Mouse (Mus musculus): ENCODE measurements around the gene St6galnac6.

St6galnac6 gene

DNA sequence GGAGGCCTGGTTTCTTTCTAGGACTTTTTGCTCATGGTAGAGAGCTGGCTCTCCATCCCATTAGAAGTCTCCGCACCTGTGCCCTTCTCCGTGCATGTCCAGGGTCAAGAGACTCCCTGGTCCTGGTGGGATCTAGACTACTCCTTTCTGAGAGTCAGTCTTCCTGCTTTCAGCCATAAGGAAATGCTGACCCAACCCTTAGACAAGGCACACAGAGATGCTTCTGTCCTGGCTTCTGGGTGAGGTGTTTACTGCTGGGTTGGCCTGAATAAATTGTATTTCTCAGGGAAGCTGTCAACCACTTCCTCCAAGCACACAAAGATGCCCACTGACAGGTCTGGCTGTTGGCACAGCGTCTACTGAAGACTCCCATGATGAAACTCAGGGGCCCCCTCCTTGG, at the start of gene St6galnac6:
St6galnac6 (plus strand) TSS at position 301 of the 400 bp plus-strand sequence.
- no peak for DNase-seq (ENCODE audit: low spot score)

GRCm38 (mm10) chr2:32549764-32550163, 49.7 kb upstream of the St6galnac6 start:
- no peak for DNase-seq (ENCODE audit: low spot score)

DNA sequence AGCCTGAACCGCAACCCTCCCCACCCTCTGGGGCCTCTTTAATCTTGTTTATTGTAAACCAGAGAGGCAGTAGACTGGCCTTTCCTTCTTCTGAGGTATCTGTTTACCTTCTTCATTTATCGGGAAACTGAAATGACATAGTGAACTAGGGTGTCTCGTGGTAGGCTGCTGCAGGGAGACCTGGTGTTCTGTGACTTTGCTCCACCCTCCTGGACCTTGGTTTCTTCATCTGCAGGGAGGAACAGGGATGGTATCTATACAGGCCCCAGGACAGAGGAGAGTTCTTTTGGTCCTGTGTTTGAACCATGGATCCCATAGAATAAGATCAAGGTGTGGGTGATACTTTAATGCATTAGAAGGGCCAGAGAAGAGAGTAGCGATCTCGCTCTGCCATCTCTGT, 48.3 kb upstream of the St6galnac6 start:
- DNase-seq (ENCODE audit: low spot score): no peak

GRCm38 (mm10) chr2:32553592-32554148, 45.8 kb upstream of the St6galnac6 start:
- DNase-seq (ENCODE audit: low spot score): no peak

GRCm38 (mm10) chr2:32555484-32555883, 44.0 kb upstream of the St6galnac6 start:
- no peak for DNase-seq (ENCODE audit: low spot score)

DNA sequence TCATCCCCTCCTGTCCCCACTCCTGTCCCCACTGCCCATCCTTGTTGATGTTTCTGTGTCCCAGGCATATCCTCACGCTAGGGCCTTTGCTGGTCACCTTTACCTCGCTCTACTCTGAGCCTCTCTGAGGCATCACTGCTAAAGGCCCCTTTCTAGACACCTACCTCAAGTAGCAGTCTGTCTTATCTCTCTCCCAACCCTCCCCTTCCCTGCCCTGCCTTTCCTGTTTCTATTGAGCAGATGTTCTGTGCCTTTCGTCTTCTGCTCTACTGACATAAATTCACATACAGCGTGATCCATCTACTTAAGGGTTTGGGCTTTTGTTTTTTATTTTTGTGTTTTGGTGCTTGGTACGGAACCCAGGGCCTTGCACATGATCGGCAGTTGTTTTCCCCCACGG, 43.5 kb upstream of the St6galnac6 start:
- DNase-seq (ENCODE audit: low spot score): no peak

DNA sequence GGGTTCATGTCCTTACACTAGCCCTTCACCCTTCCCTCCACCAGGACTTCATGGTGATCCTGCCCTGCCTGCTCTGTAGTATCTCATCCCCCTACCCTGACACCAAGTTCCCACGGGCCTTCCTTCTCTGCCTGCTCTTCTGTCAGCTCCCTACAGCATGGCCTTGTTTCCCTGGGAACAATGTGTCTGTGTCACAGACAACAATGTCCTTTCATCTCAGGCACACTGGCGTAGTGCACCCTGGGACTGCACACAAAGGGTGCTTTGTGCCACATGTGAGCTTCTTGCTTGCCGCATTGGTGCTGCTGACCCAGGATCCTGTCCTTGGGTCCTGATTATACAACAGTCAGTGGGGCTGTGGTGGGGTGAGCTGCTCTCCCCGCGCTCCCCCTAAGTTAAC, 39.9 kb upstream of the St6galnac6 start:
- DNase-seq (ENCODE audit: low spot score): no peak

DNA sequence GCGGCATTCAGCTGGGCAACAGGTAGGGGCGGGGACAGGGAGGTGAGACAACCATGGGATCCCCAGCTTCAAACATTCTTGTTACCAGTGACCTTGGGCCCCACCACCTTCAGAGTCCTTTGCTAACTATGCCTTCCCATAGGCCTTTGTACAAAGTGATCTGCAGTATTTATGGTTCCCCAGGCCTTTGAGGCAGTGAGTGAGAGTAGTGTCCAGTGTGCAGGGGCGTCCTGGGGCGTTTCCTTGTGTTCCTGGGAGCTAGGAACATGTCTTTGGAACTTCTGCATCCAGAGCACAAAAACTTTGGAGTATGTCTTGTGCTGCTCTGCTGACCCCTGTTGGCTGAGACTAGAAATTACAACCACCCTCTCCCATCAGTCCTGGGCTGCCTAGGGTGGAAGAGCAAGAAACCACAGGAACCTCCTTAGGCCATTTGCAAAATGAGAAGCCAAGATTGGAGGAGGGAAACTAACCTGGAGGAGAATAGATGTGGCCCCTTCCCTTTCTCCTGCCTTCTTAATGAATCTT, 32.9 kb upstream of the St6galnac6 start:
- DNase-seq (ENCODE audit: low spot score): no peak

DNA sequence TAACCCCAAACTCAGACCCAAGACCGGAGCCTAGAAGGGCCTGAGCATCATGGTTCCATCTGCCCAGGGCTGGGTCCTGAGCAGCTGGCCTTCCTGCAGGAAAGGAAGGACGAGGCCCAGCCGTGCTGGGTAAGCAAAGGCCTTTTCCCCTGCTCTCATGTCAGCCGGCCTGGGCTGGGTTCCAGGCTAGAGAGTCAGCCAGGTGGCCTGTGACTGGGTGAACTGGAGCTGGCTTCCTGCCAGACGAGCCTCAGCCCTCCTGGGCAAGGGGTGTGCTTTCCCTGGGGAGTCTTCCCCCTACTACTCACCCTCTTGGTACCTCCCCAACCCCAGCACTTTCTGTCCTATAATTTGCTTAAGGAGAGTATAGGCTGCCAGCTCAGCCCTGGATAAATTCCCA, 31.4 kb upstream of the St6galnac6 start:
- DNase-seq (ENCODE audit: low spot score): no peak

DNA sequence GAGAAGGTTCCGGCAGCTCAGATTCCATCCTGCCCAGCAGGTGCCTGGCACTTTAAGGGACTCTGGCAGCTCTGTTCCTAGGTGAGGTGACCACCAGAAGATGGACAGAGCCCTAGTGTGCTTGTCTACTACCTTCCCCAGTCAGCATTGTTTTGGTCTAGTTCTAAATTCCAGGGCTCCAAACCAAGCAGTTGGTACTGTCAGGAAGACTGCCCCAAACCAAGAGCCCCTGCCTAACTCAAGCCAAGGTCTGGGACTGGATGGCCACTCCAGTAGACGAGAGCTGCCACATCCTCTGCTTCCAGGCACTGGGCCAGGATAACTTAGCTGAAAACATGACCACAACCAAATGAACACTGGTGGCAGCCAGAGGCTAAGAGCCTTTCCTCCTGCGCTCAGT, 30.6 kb upstream of the St6galnac6 start:
- no peak for DNase-seq (ENCODE audit: low spot score)

- DNase-seq (ENCODE audit: low spot score): peak; percentile 85
Observed at GRCm38 (mm10) chr2:32570698-32571494, 28.6 kb upstream of the St6galnac6 start, which contains the start of gene Dpm2. Gene Dpm2 (plus strand): TSS chr2:32570858.

- no peak for DNase-seq (ENCODE audit: low spot score)
Observed at GRCm38 (mm10) chr2:32572196-32572595, 27.3 kb upstream of the St6galnac6 start.

DNA sequence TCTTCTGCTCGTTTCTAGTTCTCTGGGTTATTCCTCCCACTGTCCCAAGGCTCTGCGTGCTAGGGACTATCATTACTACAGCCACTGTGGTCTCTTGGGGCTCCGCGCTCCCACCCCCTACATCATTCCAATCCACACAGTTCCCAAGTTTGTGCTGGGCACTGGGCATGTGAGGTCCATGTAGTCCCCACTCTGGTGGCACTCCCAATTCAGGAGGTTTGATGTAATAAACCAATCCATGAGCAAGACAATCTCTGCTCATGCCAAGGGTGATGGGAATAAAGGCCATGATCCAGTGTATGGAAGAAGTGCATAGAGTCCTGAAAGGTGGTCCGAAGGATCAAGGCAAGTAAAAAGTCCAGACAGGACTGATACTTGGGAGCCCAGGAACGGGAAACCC, 25.0 kb upstream of the St6galnac6 start, which contains the start of gene Pip5kl1:
Pip5kl1 (plus strand) TSS at position 301 of the 400 bp plus-strand sequence.
- no peak for DNase-seq (ENCODE audit: low spot score)

- no peak for DNase-seq (ENCODE audit: low spot score)
Observed at GRCm38 (mm10) chr2:32574901-32575585, 24.5 kb upstream of the St6galnac6 start.

- no peak for DNase-seq (ENCODE audit: low spot score)
Observed at GRCm38 (mm10) chr2:32575586-32576160, 23.8 kb upstream of the St6galnac6 start, which contains the start of gene 9430097D07Rik. Gene 9430097D07Rik (minus strand): TSS chr2:32575684.

- DNase-seq (ENCODE audit: low spot score): no peak
Observed at GRCm38 (mm10) chr2:32576532-32576931, 23.0 kb upstream of the St6galnac6 start.

DNA sequence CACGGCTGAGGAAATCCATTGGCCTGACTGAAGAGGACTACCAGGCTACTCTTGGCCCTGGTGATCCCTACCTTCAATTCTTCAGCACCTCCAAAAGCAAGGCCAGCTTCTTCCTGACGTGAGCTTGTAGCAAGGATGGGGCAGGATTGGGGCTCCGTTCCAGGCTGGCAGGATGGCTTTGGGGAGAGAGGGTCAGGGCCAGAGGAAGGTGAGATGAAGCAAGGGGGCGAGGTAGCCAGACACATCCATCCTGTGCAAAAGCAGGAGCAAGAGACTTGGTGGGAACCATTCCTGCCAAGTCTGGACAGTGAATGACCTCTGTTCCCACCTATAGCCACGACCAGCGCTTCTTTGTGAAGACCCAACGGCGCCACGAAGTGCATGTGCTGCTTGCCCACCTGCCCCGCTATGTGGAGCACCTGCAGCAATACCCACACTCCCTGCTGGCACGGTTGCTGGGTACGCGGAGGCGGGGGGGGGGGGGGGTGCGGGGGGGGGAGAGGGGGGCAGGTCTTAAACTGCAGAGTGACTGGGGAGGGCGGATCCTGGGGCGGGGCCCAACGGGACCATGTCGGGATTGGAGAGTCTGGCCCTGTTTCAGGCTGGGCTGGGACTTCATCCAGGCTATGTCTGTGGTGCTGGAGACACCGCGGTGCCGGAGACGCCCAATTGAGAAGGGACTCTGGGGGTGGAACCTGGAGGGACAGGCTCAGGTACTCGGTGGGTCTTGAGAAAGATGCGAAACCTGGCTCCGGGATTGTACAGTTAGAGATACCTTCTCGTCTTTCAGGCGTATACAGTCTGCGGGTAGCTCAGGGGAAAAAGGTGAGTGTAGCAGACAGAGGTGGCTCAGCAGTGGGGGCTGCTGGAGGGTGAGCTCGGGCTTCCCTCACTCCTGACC, 21.1 kb upstream of the St6galnac6 start:
- DNase-seq (ENCODE audit: low spot score): no peak

GRCm38 (mm10) chr2:32581450-32582095, 17.9 kb upstream of the St6galnac6 start:
- no peak for DNase-seq (ENCODE audit: low spot score)

DNA sequence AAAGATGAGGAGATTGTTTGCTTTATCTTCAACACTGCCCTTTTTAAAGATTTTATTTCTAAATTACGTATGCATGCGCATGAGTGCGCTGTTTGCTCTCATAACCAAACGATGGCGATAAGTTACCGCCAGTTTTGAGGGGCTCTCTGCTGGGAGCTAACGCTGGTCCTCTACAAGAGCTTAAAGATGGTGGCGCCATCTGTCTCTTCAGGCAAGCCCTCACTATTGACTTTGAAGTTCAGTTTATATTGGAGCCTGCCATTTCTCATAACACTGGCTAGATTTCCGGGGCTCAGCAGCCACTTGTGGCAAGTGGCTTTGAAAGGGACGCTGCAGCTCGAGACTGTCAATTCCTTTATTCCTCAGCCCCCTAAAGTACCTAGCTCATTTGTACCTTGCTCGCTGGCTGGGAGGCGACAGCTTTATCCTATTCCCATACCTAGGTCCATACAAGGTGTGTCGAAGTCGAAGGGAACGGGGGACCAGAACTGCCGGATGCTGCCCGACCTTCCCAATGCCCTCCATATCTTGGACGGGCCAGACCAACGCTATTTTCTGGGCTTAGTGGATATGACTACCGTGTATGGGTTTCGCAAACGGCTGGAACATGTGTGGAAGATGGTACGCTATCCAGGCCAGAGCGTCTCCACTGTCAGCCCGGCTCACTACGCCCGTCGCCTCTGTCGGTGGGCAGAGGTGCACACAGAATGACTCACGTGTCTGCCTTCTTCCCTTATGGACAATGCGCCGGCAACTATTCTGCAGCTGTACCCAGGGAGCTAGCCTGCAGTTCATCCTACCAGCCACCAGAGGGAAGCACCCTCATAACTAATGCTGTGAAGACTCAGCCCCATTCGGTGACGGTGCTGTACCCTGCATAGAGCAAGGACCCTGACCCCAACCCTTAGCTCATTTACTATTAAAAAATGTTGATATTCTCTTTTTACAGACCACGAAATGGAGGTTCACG, 16.4 kb upstream of the St6galnac6 start:
- peak; percentile 63 for DNase-seq (ENCODE audit: low spot score)
